Mouse (Mus musculus): ENCODE measurements around the gene Pdzd7. TPM values are rescaled to one million over a fixed set of nuclear protein-coding genes. Genes with fewer than 3 reads are reported as not detected.

Gene Pdzd7
- polyA plus RNA-seq, 1 experiment from 2014 or later = not detected

GRCm38 (mm10) chr19:45036867-45037266, 8.7 kb downstream of the Pdzd7 start:
- peak; percentile 80 for DNase-seq
- 37% methylated on average over 15 of the region's 16 CpGs for WGBS (ENCODE audit: insufficient replicate concordance)
- TF ChIP-seq EP300 (IDR thresholded peaks at IDR 0.05; ENCODE audit: low read depth) (no peak), CTCF (IDR thresholded peaks at IDR 0.05; ENCODE audit: low read depth) (peak; percentile 75)
- H3K4me1 ChIP-seq (ENCODE audit: insufficient read depth) = no peaks in the 10 kb centered on the region
- no peak overlapping the region for H3K27ac ChIP-seq (ENCODE audit: low read depth)
- no peak overlapping the region for H3K4me3 ChIP-seq (ENCODE audit: low read depth, low read length)
- H3K9me3 ChIP-seq (ENCODE audit: low read length) = no peaks in the 10 kb centered on the region
- H3K36me3 ChIP-seq (replicated peaks; ENCODE audit: insufficient read depth, low read length) = no peaks in the 10 kb centered on the region
- H3K4me2 ChIP-seq (ENCODE audit: low read depth, low read length) = no peak overlapping the region
- H3K9ac ChIP-seq (replicated peaks) = no peak overlapping the region
- ATAC-seq = peak; percentile 58
- H3K27me3 ChIP-seq (ENCODE audit: insufficient read depth, low read length) = peaks cover 19% of the 10 kb centered on the region

- Histone ChIP-seq H3K36me3 (replicated peaks; ENCODE audit: insufficient read depth, low read length) (no peaks in the 10 kb centered on the region), H3K4me3 (ENCODE audit: low read depth, low read length) (no peak overlapping the region), H3K9ac (replicated peaks) (no peak overlapping the region), H3K9me3 (ENCODE audit: low read length) (no peaks in the 10 kb centered on the region), H3K4me1 (ENCODE audit: insufficient read depth) (peaks cover 6% of the 10 kb centered on the region; the same call in 1 of the 2 replicates), H3K4me2 (ENCODE audit: low read depth, low read length) (no peak overlapping the region), H3K27ac (ENCODE audit: low read depth) (no peak overlapping the region), H3K27me3 (ENCODE audit: insufficient read depth, low read length) (no peaks in the 10 kb centered on the region)
- ATAC-seq (no peak), DNase-seq (no peak)
- WGBS (ENCODE audit: insufficient replicate concordance) = 58% methylated on average over 17 of the region's 17 CpGs
- TF ChIP-seq CTCF (IDR thresholded peaks at IDR 0.05; ENCODE audit: low read depth) = peak; percentile 54
- no peak for TF ChIP-seq EP300 (IDR thresholded peaks at IDR 0.05; ENCODE audit: low read depth)
These were observed 12.8 kb downstream of the Pdzd7 start for GRCm38 (mm10) chr19:45032570-45033332.

GRCm38 (mm10) chr19:45031780-45032179, 13.7 kb downstream of the Pdzd7 start:
- no peak overlapping the region for H3K9ac ChIP-seq (replicated peaks)
- DNase-seq (peak; percentile 82), ATAC-seq (peak; percentile 67)
- H3K27ac ChIP-seq (ENCODE audit: low read depth) = no peak overlapping the region
- H3K4me3 ChIP-seq (ENCODE audit: low read depth, low read length) = no peak overlapping the region
- no peaks in the 10 kb centered on the region for H3K27me3 ChIP-seq (ENCODE audit: insufficient read depth, low read length)
- peaks cover 6% of the 10 kb centered on the region; the same call in 1 of the 2 replicates for H3K4me1 ChIP-seq (ENCODE audit: insufficient read depth)
- peak; percentile 87 for TF ChIP-seq CTCF (IDR thresholded peaks at IDR 0.05; ENCODE audit: low read depth)
- TF ChIP-seq EP300 (IDR thresholded peaks at IDR 0.05; ENCODE audit: low read depth) = no peak
- no peaks in the 10 kb centered on the region for H3K9me3 ChIP-seq (ENCODE audit: low read length)
- no peak overlapping the region for H3K4me2 ChIP-seq (ENCODE audit: low read depth, low read length)
- WGBS (ENCODE audit: insufficient replicate concordance) = 23% methylated on average over 4 of the region's 4 CpGs
- no peaks in the 10 kb centered on the region for H3K36me3 ChIP-seq (replicated peaks; ENCODE audit: insufficient read depth, low read length)

DNA sequence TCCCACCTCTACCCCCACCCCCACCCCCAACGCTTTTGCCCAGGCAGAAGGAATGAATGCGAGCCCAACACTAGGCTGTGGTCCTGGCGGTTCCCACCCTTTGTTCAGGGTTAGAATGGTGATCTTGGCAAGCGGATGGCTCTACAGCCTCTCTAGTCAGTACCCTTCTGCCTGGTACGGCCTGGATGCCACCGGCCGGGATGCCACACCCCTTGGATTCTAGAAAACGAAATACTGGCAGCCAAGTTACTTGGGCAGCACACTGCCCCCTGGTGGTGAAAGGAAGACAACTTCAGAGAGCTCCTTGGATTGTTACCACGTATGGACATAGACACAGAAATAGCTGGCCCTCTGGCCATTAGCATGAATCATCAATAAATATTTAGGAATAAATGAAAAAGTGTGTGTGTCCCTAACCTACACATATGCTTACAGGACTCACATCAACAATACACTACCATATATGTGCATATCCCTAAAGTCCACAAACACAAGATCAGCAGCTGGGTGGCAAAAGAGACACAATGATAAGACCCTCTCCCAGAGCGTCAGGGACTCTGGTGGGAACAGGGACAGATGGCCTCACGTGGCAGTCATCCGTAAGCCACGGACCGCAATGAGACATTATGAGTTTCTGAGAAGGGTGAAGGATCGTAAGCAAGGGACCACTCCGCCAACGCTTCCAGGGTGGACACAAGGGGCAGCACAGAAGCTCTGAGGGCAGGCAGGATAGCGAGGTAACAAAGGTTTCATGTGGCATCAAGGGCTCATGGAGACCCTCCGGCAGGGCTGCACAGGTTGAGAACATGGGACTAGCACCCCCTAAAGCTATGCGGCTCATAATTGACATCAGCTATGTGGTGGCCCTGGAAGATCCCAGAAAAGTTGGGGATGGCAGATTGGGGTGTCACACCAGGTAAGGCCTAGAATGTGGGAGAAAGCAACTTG, 14.5 kb downstream of the Pdzd7 start:
- H3K27me3 ChIP-seq (ENCODE audit: insufficient read depth, low read length) = no peaks in the 10 kb centered on the region
- ATAC-seq (peak; percentile 18; the same call in 1 of the 2 replicates), DNase-seq (peak; percentile 75)
- H3K36me3 ChIP-seq (replicated peaks; ENCODE audit: insufficient read depth, low read length) = no peaks in the 10 kb centered on the region
- no peaks in the 10 kb centered on the region for H3K9me3 ChIP-seq (ENCODE audit: low read length)
- peaks cover 6% of the 10 kb centered on the region; the same call in 1 of the 2 replicates for H3K4me1 ChIP-seq (ENCODE audit: insufficient read depth)
- H3K9ac ChIP-seq (replicated peaks) = no peak overlapping the region
- H3K4me2 ChIP-seq (ENCODE audit: low read depth, low read length) = peak overlapping the region; percentile 62
- H3K4me3 ChIP-seq (ENCODE audit: low read depth, low read length) = peak overlapping the region; percentile 9; the same call in 1 of the 2 replicates
- H3K27ac ChIP-seq (ENCODE audit: low read depth) = no peak overlapping the region
- TF ChIP-seq EP300 (IDR thresholded peaks at IDR 0.05; ENCODE audit: low read depth) (no peak), CTCF (IDR thresholded peaks at IDR 0.05; ENCODE audit: low read depth) (peak; percentile 92)
- WGBS (ENCODE audit: insufficient replicate concordance) = 41% methylated on average over 20 of the region's 20 CpGs

DNA sequence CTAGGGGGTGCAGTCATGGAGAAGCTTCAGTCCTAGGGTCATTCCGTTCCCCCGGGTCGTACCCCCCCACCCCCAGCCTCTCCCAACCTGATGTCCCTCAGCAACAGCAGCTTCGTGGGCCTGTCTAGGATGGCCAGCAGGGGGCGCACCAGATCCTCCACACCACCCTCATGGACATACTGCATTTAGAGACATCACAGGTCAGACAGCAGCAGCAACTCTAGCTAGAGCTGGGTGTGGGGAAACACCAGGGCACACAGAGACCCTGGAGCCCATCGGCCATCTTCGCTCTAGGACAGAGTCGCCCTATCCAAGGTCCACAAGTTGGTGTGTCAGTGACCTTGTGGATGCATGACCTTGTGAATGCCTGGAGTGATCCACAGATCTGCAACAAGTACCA, 15.4 kb downstream of the Pdzd7 start:
- WGBS (ENCODE audit: insufficient replicate concordance) = 21% methylated on average over 8 of the region's 8 CpGs
- DNase-seq (peak; percentile 82), ATAC-seq (peak; percentile 60)
- H3K9me3 ChIP-seq (ENCODE audit: low read length) = no peaks in the 10 kb centered on the region
- H3K4me3 ChIP-seq (ENCODE audit: low read depth, low read length) = no peak overlapping the region
- H3K27ac ChIP-seq (ENCODE audit: low read depth) = no peak overlapping the region
- peaks cover 6% of the 10 kb centered on the region; the same call in 1 of the 2 replicates for H3K4me1 ChIP-seq (ENCODE audit: insufficient read depth)
- H3K27me3 ChIP-seq (ENCODE audit: insufficient read depth, low read length) = no peaks in the 10 kb centered on the region
- 0 out of 2 replicates have a peak, but pooled peaks cover 5% of the 10 kb centered on the region for H3K36me3 ChIP-seq (replicated peaks; ENCODE audit: insufficient read depth, low read length)
- no peak overlapping the region for H3K9ac ChIP-seq (replicated peaks)
- TF ChIP-seq EP300 (IDR thresholded peaks at IDR 0.05; ENCODE audit: low read depth) (no peak), CTCF (IDR thresholded peaks at IDR 0.05; ENCODE audit: low read depth) (peak; percentile 93)
- H3K4me2 ChIP-seq (ENCODE audit: low read depth, low read length) = peak overlapping the region; percentile 62; the same call in 1 of the 2 replicates

- ATAC-seq (no peak), DNase-seq (no peak)
- Histone ChIP-seq H3K4me3 (ENCODE audit: low read depth, low read length) (no peak overlapping the region), H3K27ac (ENCODE audit: low read depth) (no peak overlapping the region), H3K9ac (replicated peaks) (no peak overlapping the region), H3K36me3 (replicated peaks; ENCODE audit: insufficient read depth, low read length) (0 out of 2 replicates have a peak, but pooled peaks cover 5% of the 10 kb centered on the region), H3K27me3 (ENCODE audit: insufficient read depth, low read length) (no peaks in the 10 kb centered on the region), H3K4me1 (ENCODE audit: insufficient read depth) (peaks cover 6% of the 10 kb centered on the region; the same call in 1 of the 2 replicates), H3K4me2 (ENCODE audit: low read depth, low read length) (no peak overlapping the region), H3K9me3 (ENCODE audit: low read length) (no peaks in the 10 kb centered on the region)
- no peak for TF ChIP-seq EP300 (IDR thresholded peaks at IDR 0.05; ENCODE audit: low read depth)
- TF ChIP-seq CTCF (IDR thresholded peaks at IDR 0.05; ENCODE audit: low read depth) = no peak
- whole genome bisulfite sequencing (ENCODE audit: insufficient replicate concordance) = 66% methylated on average over 6 of the region's 9 CpGs
These were observed 15.9 kb downstream of the Pdzd7 start for GRCm38 (mm10) chr19:45029571-45029970.
